Mouse (Mus musculus) mouse embryonic stem cell (cell line): ENCODE measurements around the gene Prune1.
"Not testable (repeated sequence)": the region's sequence is repeated elsewhere in the genome, so short reads cannot be mapped to it uniquely, and the experiment has no call there.

Source experiments
- in situ Hi-C, 2 experiments: fragments of 300-500 bp; cut with MboI; formaldehyde crosslinking; loops; 1 replicate in 1 of 2; 3 replicates in 1 of 2; pipeline ENCODE4 v1.14.3; 2019 to 2020; ENCODE audit warnings: low sequenced_read_pairs in 2 of 2, low pct_unique_long_range_greater_than_20kb in 1 of 2, mixed read lengths in 1 of 2; ENCODE audit not compliant: unreplicated experiment in 1 of 2

The Prune1 gene

GRCm38 (mm10) chr3:95229781-95230494, 51.9 kb downstream of the Prune1 start:
- in situ Hi-C loops = no loop called here

- in situ Hi-C loops = no loop called here
Observed at GRCm38 (mm10) chr3:95228894-95229780, 52.7 kb downstream of the Prune1 start.

GRCm38 (mm10) chr3:95228148-95228893, 53.6 kb downstream of the Prune1 start, which contains the start of gene Cdc42se1:
Cdc42se1 (plus strand) TSS chr3:95228732.
- in situ Hi-C loops = no loop called here

DNA sequence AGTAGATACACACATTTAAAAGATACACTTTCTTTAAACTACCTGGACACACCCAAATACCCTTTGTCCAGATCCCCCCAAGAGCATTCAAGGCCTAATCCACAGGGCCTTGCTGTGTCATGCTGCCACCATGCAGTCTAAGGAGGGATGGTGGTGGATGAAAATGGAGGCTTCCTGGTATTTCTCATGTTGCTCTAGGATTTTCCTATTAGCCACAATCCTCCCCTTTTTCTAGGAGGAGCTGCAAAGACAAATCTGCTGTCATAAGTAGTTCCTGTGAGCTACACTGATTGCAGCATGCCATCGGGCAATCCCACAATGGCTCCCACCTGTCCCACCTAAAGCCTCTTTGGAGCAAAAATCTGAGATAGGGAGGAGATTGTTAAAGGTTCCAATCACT, 54.7 kb downstream of the Prune1 start:
- in situ Hi-C loops = no loop called here

- in situ Hi-C loops = no loop called here
Observed at GRCm38 (mm10) chr3:95224295-95224694, 57.6 kb downstream of the Prune1 start.

- in situ Hi-C loops = no loop called here
Observed at GRCm38 (mm10) chr3:95223041-95223440, 58.8 kb downstream of the Prune1 start.

GRCm38 (mm10) chr3:95218466-95219137, 63.3 kb downstream of the Prune1 start:
- in situ Hi-C loops = no loop called here

- in situ Hi-C loops = no loop called here
Observed at GRCm38 (mm10) chr3:95217255-95218134, 64.4 kb downstream of the Prune1 start, which contains the start of gene Gabpb2. Gabpb2 (minus strand) TSS chr3:95217916.

DNA sequence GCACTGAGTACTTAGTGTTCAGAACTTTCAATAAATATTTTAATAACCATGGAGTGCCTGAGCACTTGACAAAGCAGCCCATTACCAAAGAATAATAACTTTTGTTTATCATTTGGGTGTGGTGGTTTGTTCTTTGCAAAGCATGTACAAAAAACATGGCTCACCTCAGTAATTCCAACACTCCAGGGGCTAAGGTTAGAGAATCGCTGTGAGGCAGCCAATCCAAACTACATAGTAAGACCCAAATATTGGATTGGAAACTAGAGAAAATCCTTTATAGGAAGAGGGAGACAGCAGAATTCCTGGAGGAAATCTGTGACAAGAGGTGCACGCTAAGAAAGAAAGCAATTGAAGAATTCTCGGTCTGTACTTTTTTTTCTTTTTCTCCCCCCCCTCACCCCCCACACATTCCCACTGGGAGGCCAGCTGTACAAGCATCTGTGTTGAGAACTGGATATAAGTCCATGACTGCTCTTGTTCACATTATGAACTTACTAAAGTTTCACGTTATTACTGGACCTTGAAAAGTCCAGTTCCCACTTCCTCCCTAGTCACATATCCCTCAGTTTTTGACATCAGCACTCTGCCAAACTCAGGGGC, 65.1 kb downstream of the Prune1 start:
- in situ Hi-C loops = no loop called here

GRCm38 (mm10) chr3:95213609-95213975, 68.3 kb downstream of the Prune1 start:
- in situ Hi-C loops = no loop called here

DNA sequence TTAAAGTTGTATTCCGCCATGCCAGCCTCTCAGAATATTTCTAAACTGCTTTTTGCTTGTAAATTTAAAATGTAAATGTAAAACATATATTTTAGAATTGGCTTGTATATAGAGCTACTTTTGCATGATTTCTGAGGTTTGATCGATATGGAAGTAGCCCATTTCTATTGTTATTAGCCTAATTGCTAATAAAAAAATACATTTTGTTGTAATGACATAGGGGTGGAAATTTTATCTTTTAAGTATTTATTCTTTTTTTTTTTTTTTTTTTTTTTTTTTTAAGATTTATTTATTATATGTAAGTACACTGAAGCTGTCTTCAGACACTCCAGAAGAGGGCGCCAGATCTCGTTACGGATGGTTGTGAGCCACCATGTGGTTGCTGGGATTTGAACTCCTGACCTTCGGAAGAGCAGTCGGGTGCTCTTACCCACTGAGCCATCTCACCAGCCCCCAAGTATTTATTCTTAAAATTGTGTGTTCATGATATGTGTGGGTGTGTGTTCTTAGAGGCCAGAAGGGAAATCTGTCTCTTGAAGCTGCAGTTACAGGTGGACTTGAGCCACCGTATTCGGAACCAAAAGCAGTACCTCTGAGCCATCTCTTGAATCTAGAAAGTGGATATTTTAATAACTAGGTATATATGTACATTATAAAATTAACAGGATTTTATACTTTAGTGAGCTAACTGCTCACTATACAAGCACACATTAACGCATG, 68.8 kb downstream of the Prune1 start:
- in situ Hi-C loops = not testable (repeated sequence)

DNA sequence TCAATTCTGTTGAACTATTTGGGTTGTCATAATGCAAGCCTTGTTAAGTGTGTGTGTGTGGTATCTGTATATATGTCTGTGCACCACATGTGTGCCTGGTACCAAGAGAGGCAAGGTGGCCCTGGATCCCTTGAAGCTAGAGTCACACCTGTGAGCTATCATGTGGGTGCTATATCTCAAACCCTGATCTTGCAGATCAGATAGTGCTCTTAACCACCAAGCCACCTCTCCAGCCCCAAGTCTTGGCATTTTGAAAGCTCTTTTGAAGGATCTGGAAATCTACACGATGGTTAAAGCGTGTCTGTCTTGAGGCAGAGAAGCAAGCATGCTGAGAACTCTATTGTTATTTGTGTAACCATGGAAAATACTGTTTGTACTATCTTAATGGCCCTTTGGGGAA, 71.3 kb downstream of the Prune1 start:
- in situ Hi-C loops = no loop called here

- in situ Hi-C loops = no loop called here
Observed at GRCm38 (mm10) chr3:95208286-95208685, 73.6 kb downstream of the Prune1 start.

DNA sequence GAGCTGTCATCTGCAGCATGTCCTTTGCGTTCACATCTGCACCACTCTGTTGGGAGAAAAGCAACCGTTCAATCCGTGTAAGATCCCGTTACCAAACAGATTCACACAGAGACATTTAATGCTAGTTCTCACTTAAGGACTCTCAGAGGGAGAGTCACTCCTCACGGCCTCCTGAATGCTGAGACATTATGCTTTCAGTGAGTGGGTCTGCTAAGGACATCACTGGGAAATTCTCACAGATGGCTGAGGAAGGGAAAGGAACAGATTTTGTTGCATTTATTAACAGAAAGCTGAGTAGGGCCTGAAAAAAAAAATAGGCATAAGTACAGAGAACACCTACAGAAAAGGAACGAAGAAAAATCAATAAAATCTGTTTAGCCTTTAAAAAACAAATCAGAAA, 78.0 kb downstream of the Prune1 start:
- in situ Hi-C loops = no loop called here
